Mouse (Mus musculus) MEL (cell line): ENCODE data around the gene Fndc3b. TPM values are rescaled to one million over a fixed set of nuclear protein-coding genes. Genes with fewer than 3 reads are reported as not detected.

ENCODE experiments used
- DNase-seq: peaks from one replicate; pipeline ENCODE4 v3.0.0; 2011; ENCODE audit warnings: low read depth, low spot score
- H3K27ac ChIP-seq: 2 replicates; pipeline ENCODE4 v1.5.1; 2012; ENCODE audit warnings: low read depth, mild to moderate bottlenecking, control low read depth, low read length, moderate library complexity; ENCODE audit not compliant: control insufficient read depth
- H3K27me3 ChIP-seq, 2 experiments: fragments of 150-350 bp in 1 of 2; sonication (generic) in 1 of 2; 2 replicates each; pipeline ENCODE4 v1.6.1; 2012; ENCODE audit warnings: low read length in 2 of 2, mild to moderate bottlenecking in 2 of 2, improper control_type of control experiment in 1 of 2, moderate library complexity in 1 of 2; ENCODE audit not compliant: insufficient read depth in 2 of 2, control insufficient read depth in 1 of 2
- H3K36me3 ChIP-seq, 2 experiments: 2 replicates each; pipeline ENCODE4 v1.6.1; 2012 to 2014; ENCODE audit warnings: low read length in 2 of 2, improper control_type of control experiment in 1 of 2, inconsistent platforms in 1 of 2, mild to moderate bottlenecking in 1 of 2; ENCODE audit not compliant: insufficient read depth in 2 of 2, control insufficient read depth in 1 of 2
- H3K4me1 ChIP-seq, 2 experiments: fragments of 150-350 bp in 1 of 2; sonication (generic) in 1 of 2; 2 replicates each; pipeline ENCODE4 v1.6.1; 2012; ENCODE audit warnings: low read length in 2 of 2, improper control_type of control experiment in 1 of 2, mild to moderate bottlenecking in 1 of 2; ENCODE audit not compliant: insufficient read depth in 2 of 2, control insufficient read depth in 1 of 2
- H3K4me3 ChIP-seq, 2 experiments: fragments of 150-350 bp in 1 of 2; sonication (generic) in 1 of 2; 2 replicates each; pipeline ENCODE4 v1.5.1; 2012; ENCODE audit warnings: low read depth in 2 of 2, low read length in 2 of 2, mild to moderate bottlenecking in 2 of 2, moderate library complexity in 2 of 2, control low read depth in 1 of 2, improper control_type of control experiment in 1 of 2; ENCODE audit not compliant: control insufficient read depth in 1 of 2, insufficient read depth in 1 of 2
- H3K79me2 ChIP-seq: 2 replicates; pipeline ENCODE4 v1.6.1; 2012; ENCODE audit warnings: mild to moderate bottlenecking, low read length, moderate library complexity; ENCODE audit not compliant: control insufficient read depth, poor library complexity, insufficient read depth
- H3K9ac ChIP-seq: 2 replicates; pipeline ENCODE4 v1.6.1; 2012; ENCODE audit warnings: low read depth, mild to moderate bottlenecking, control low read depth, low read length, moderate library complexity; ENCODE audit not compliant: control insufficient read depth, poor library complexity, severe bottlenecking
- H3K9me3 ChIP-seq: fragments of 150-350 bp; sonication (generic); replicated peaks from 2 replicates; pipeline ENCODE4 v1.6.1; 2012; ENCODE audit warnings: mild to moderate bottlenecking, low read length, improper control_type of control experiment, moderate library complexity; ENCODE audit not compliant: insufficient read depth
- BHLHE40 ChIP-seq: IDR thresholded peaks from 2 replicates; pipeline ENCODE4 v1.6.1; 2012; ENCODE audit warnings: low read depth, mild to moderate bottlenecking, inconsistent platforms, low read length, improper control_type of control experiment, borderline replicate concordance
- CHD2 ChIP-seq: IDR thresholded peaks from 2 replicates; pipeline ENCODE4 v1.6.1; 2011; ENCODE audit warnings: low read length, improper control_type of control experiment
- E2F4 ChIP-seq: IDR thresholded peaks from 2 replicates; pipeline ENCODE4 v1.6.1; 2011; ENCODE audit warnings: low read depth, low read length, improper control_type of control experiment, borderline replicate concordance
- ELF1 ChIP-seq: IDR thresholded peaks from 2 replicates; pipeline ENCODE4 v1.6.1; 2014; ENCODE audit warnings: low read depth, mild to moderate bottlenecking, inconsistent platforms, low read length, improper control_type of control experiment, moderate library complexity
- EP300 ChIP-seq, 2 experiments: IDR thresholded peaks; 2 replicates each; pipeline ENCODE4 v1.6.1; 2011; ENCODE audit warnings: improper control_type of control experiment in 2 of 2, low read length in 2 of 2, low read depth in 1 of 2, mild to moderate bottlenecking in 1 of 2
- ETS1 ChIP-seq: IDR thresholded peaks from 2 replicates; pipeline ENCODE4 v1.6.1; 2012; ENCODE audit warnings: low read depth, mild to moderate bottlenecking, inconsistent platforms, low read length, improper control_type of control experiment, moderate library complexity
- GABPA ChIP-seq: IDR thresholded peaks from 2 replicates; pipeline ENCODE4 v1.6.1; 2012; ENCODE audit warnings: low read depth, mild to moderate bottlenecking, inconsistent platforms, low read length, improper control_type of control experiment, moderate library complexity
- JUND ChIP-seq: IDR thresholded peaks from 2 replicates; pipeline ENCODE4 v1.6.1; 2011; ENCODE audit warnings: low read depth, mild to moderate bottlenecking, improper control_type of control experiment, low read length
- MAX ChIP-seq: IDR thresholded peaks from 2 replicates; pipeline ENCODE4 v1.6.1; 2011; ENCODE audit warnings: low read length, improper control_type of control experiment
- MEF2A ChIP-seq: IDR thresholded peaks from 2 replicates; pipeline ENCODE4 v1.6.1; 2014; ENCODE audit warnings: low read depth, mild to moderate bottlenecking, inconsistent platforms, low read length, improper control_type of control experiment; ENCODE audit not compliant: poor library complexity, insufficient replicate concordance, severe bottlenecking; ENCODE audit errors: extremely low read depth
- MXI1 ChIP-seq: IDR thresholded peaks from 2 replicates; pipeline ENCODE4 v1.6.1; 2011; ENCODE audit warnings: mild to moderate bottlenecking, low read depth, low read length, improper control_type of control experiment
- MYC ChIP-seq: IDR thresholded peaks from 2 replicates; pipeline ENCODE4 v1.6.1; 2011; ENCODE audit warnings: low read depth, mild to moderate bottlenecking, low read length, improper control_type of control experiment, moderate library complexity
- POLR2A ChIP-seq, 2 experiments: IDR thresholded peaks; 2 replicates each; pipeline ENCODE4 v1.6.1; 2011 to 2012; ENCODE audit warnings: low read length in 2 of 2, mild to moderate bottlenecking in 2 of 2, control low read depth in 1 of 2, improper control_type of control experiment in 1 of 2, low read depth in 1 of 2, moderate library complexity in 1 of 2; ENCODE audit not compliant: control insufficient read depth in 1 of 2, insufficient read depth in 1 of 2, poor library complexity in 1 of 2
- POLR2AphosphoS2 ChIP-seq: IDR thresholded peaks from 2 replicates; pipeline ENCODE4 v1.6.1; 2011; ENCODE audit warnings: low read length, improper control_type of control experiment
- RAD21 ChIP-seq: IDR thresholded peaks from 2 replicates; pipeline ENCODE4 v1.6.1; 2011; ENCODE audit warnings: mild to moderate bottlenecking, low read depth, low read length, improper control_type of control experiment
- RCOR1 ChIP-seq: IDR thresholded peaks from 2 replicates; pipeline ENCODE4 v1.6.1; 2012; ENCODE audit warnings: low read depth, mild to moderate bottlenecking, inconsistent platforms, low read length, improper control_type of control experiment
- SIN3A ChIP-seq: IDR thresholded peaks from 2 replicates; pipeline ENCODE4 v1.6.1; 2012; ENCODE audit warnings: low read length, improper control_type of control experiment, inconsistent platforms
- TAL1 ChIP-seq: IDR thresholded peaks from 2 replicates; pipeline ENCODE4 v1.6.1; 2012; ENCODE audit warnings: mild to moderate bottlenecking, inconsistent platforms, low read length, moderate library complexity, mixed read lengths
- TBP ChIP-seq: IDR thresholded peaks from 2 replicates; pipeline ENCODE4 v1.8.0; 2011; ENCODE audit warnings: low read depth, low read length, improper control_type of control experiment
- TCF12 ChIP-seq: IDR thresholded peaks from 2 replicates; pipeline ENCODE4 v1.6.1; 2014; ENCODE audit warnings: low read depth, mild to moderate bottlenecking, inconsistent platforms, low read length, improper control_type of control experiment, moderate library complexity
- USF2 ChIP-seq, 2 experiments: IDR thresholded peaks; 2 replicates each; pipeline ENCODE4 v1.6.1; 2011 to 2012; ENCODE audit warnings: improper control_type of control experiment in 2 of 2, low read length in 2 of 2, borderline replicate concordance in 1 of 2, inconsistent platforms in 1 of 2, low read depth in 1 of 2, mild to moderate bottlenecking in 1 of 2; ENCODE audit not compliant: insufficient read depth in 1 of 2
- ZC3H11A ChIP-seq: IDR thresholded peaks from 2 replicates; pipeline ENCODE4 v1.6.1; 2012; ENCODE audit warnings: low read depth, mild to moderate bottlenecking, inconsistent platforms, low read length, improper control_type of control experiment
- ZKSCAN1 ChIP-seq: IDR thresholded peaks from 2 replicates; pipeline ENCODE4 v1.6.1; 2012; ENCODE audit warnings: low read depth, mild to moderate bottlenecking, inconsistent platforms, low read length, improper control_type of control experiment, moderate library complexity
- ZNF384 ChIP-seq: IDR thresholded peaks from 2 replicates; pipeline ENCODE4 v1.6.1; 2012; ENCODE audit warnings: low read depth, mild to moderate bottlenecking, inconsistent platforms, low read length, improper control_type of control experiment
- polyA plus RNA-seq, 2 experiments: library from polyadenylated mRNA; stranded (reverse) in 1 of 2; unstranded in 1 of 2; fragments of >175 nt in 1 of 2; fragments of >200 nt in 1 of 2; gene quantifications; 2 replicates each; pipeline versions ENCODE4 v1.2.1 to v1.2.4; 2012; ENCODE audit warnings: low replicate concordance in 2 of 2, low read depth in 1 of 2; ENCODE audit not compliant: insufficient read length in 2 of 2, insufficient read depth in 1 of 2, missing spikeins in 1 of 2
- total RNA-seq: library from RNA; depleted of rRNA; stranded (reverse); fragments of 300-350 nt; gene quantifications from 2 replicates; pipeline ENCODE4 v1.2.3, GENCODE M21; 2012

Fndc3b gene
- total and polyA plus RNA-seq, 3 experiments = not detected

DNA sequence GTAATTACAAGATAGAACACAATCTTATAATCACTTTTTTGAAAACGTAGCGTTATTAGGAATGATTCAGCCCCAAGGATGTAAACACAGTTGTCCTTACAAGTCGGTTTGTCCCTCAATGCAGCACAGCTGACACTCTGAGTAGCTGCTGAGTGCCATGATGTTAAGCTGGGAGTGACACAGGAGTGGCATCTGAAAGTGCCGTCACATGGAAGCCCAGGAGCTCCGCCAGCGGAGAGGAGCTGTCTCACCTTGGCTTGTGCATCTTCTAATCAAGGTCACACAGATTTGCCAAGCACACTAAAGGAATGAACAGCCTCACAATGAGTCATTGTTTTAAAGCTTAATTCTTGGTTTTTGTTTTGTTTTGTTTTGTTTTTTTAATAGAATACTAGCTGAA, 68.7 kb downstream of the Fndc3b start:
- no peak overlapping the region for H3K4me3 ChIP-seq
- H3K4me1 ChIP-seq = no peaks in the 10 kb centered on the region
- no peak overlapping the region for H3K27ac ChIP-seq
- no peaks in the 10 kb centered on the region for H3K36me3 ChIP-seq
- no peak for DNase-seq
- no peaks in the 10 kb centered on the region for H3K79me2 ChIP-seq
- H3K9ac ChIP-seq = no peak overlapping the region
- no peak for TF ChIP-seq ZKSCAN1
- no peak for TF ChIP-seq USF2 (IDR thresholded peaks at IDR 0.05; ENCODE audit: borderline replicate concordance in 1 of 2, insufficient read depth in 1 of 2, low read depth in 1 of 2, low read length in 2 of 2)
- TF ChIP-seq MAX = no peak
- TF ChIP-seq TCF12 = no peak
- TF ChIP-seq MEF2A = no peak
- no peak for TF ChIP-seq RCOR1
- no peak for TF ChIP-seq TAL1
- TF ChIP-seq ZC3H11A = no peak
- no peak for TF ChIP-seq GABPA
- no peak for TF ChIP-seq POLR2A (IDR thresholded peaks at IDR 0.05; ENCODE audit: control insufficient read depth in 1 of 2, insufficient read depth in 1 of 2, low read depth in 1 of 2, low read length in 2 of 2, poor library complexity in 1 of 2)
- no peak for TF ChIP-seq EP300 (IDR thresholded peaks at IDR 0.05; ENCODE audit: low read depth in 1 of 2, low read length in 2 of 2)
- TF ChIP-seq ELF1 = no peak
- no peak for TF ChIP-seq ETS1
- no peak for TF ChIP-seq BHLHE40
- TF ChIP-seq E2F4 = no peak
- TF ChIP-seq, all 39 proteins: peak for 0
- Histone ChIP-seq H3K9me3 (no peaks in the 10 kb centered on the region), H3K27me3 (no peaks in the 10 kb centered on the region)

DNA sequence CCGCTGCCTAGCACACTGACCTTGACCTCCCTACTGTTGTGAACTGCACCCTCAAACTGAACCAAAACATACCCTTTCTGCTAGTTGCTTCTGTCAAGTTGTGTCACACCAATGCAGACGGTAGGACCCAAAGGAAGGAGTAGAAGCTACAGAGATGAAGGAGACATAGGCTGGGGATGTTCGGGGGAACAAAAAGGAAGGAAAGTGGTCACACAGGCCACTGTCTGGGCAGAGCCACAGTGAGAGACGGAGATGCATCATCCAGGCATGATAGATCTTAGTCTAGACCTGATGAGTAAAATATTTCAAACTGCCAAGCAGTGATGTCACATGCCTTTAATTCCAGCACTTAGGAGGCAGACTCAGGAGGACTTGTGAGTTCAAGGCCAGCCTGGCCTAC, 71.4 kb downstream of the Fndc3b start:
- H3K36me3 ChIP-seq = no peaks in the 10 kb centered on the region

More for the DNA sequence above, 71.4 kb downstream of the Fndc3b start:
- no peaks in the 10 kb centered on the region for H3K79me2 ChIP-seq
- DNase-seq = no peak
- no peaks in the 10 kb centered on the region for H3K27me3 ChIP-seq
- no peak overlapping the region for H3K27ac ChIP-seq
- H3K4me1 ChIP-seq = no peaks in the 10 kb centered on the region
- TF ChIP-seq MYC (no peak), SIN3A (no peak), ZNF384 (no peak), TBP (no peak), MXI1 (no peak), POLR2AphosphoS2 (no peak), USF2 (IDR thresholded peaks at IDR 0.05; ENCODE audit: borderline replicate concordance in 1 of 2, insufficient read depth in 1 of 2, low read depth in 1 of 2, low read length in 2 of 2) (no peak), ELF1 (no peak), ETS1 (no peak), ZC3H11A (no peak), TCF12 (no peak), JUND (no peak), CHD2 (no peak), RAD21 (no peak)
- H3K9ac ChIP-seq = no peak overlapping the region
- H3K9me3 ChIP-seq = no peaks in the 10 kb centered on the region
- H3K4me3 ChIP-seq = no peak overlapping the region
